Mouse (Mus musculus): ENCODE measurements around the gene A730071L15Rik. TPM values are rescaled to one million over a fixed set of nuclear protein-coding genes. Genes with fewer than 3 reads are reported as not detected.

Gene A730071L15Rik
- polyA plus RNA-seq, 1 experiment from 2014 or later, result 0.63 TPM

DNA sequence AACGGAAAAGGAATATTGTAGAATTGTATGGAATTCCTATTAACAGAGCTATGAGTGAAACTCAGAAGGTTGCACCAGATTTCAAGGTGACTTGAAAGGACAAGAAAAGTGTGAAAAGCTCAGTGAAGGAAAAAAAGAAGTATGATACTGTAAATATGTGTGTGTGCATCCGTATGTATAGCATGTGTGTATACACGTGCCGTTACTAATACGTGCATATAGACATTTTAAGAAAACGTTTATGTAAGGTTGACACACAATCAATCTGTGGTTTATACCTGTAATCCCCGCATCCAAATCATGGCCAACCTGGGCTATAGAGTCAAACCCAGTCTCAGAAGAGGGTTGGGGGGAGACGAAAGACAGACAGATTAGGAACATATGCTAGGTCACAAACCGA, 741 bp downstream of the A730071L15Rik start:
- WGBS, result 22% methylated on average over 9 of the region's 9 CpGs
- no peaks in the 10 kb centered on the region for H3K36me3 ChIP-seq (ENCODE audit: insufficient read depth)
- H3K27ac ChIP-seq (ENCODE audit: low read depth), result peak overlapping the region; percentile 97
- peaks cover 3% of the 10 kb centered on the region; the same call in 1 of the 2 replicates for H3K4me1 ChIP-seq (ENCODE audit: insufficient read depth)
- peak overlapping the region; percentile 72 for H3K4me3 ChIP-seq (ENCODE audit: low read depth, low read length)
- H3K27me3 ChIP-seq (ENCODE audit: insufficient read depth, low read length), result no peaks in the 10 kb centered on the region
- H3K9ac ChIP-seq, result peak overlapping the region; percentile 79
- peak overlapping the region; percentile 89 for H3K4me2 ChIP-seq
- TF ChIP-seq CTCF (IDR thresholded peaks at IDR 0.05; ENCODE audit: low read depth), result no peak
- DNase-seq (no peak), ATAC-seq (ENCODE audit: insufficient read depth) (peak; percentile 2; the same call in 1 of the 2 replicates)
- no peaks in the 10 kb centered on the region for H3K9me3 ChIP-seq (ENCODE audit: low read depth, low read length)

GRCm38 (mm10) chr11:6207090-6207489, 7.3 kb downstream of the A730071L15Rik start:
- ATAC-seq (ENCODE audit: insufficient read depth) (no peak), DNase-seq (no peak)
- Histone ChIP-seq H3K27ac (ENCODE audit: low read depth) (no peak overlapping the region), H3K9ac (no peak overlapping the region), H3K36me3 (ENCODE audit: insufficient read depth) (no peaks in the 10 kb centered on the region), H3K4me2 (no peak overlapping the region), H3K9me3 (ENCODE audit: low read depth, low read length) (no peaks in the 10 kb centered on the region), H3K4me3 (ENCODE audit: low read depth, low read length) (no peak overlapping the region), H3K27me3 (ENCODE audit: insufficient read depth, low read length) (no peaks in the 10 kb centered on the region), H3K4me1 (ENCODE audit: insufficient read depth) (no peaks in the 10 kb centered on the region)
- 69% methylated on average over 2 of the region's 2 CpGs for WGBS
- no peak for TF ChIP-seq CTCF (IDR thresholded peaks at IDR 0.05; ENCODE audit: low read depth)

DNA sequence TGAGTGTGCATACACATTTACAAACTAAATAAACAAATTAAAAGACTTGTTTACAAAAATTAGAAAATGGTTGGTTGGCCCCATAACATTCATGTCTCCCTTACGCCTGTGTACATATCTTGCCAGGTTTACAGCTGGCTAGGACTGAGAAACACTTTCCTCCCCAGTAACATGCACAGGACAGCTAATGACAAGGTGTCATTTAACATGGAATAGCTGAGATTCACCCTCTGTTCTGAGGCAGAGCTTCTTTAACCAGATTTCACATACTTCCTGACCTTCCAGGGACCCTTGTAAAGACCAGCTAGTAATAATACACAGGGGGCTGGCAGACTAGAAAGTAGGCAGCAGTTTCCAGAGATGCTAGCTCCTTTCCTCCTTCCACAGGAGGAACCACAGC, 8.3 kb downstream of the A730071L15Rik start:
- DNase-seq (no peak), ATAC-seq (ENCODE audit: insufficient read depth) (no peak)
- Histone ChIP-seq H3K27me3 (ENCODE audit: insufficient read depth, low read length) (no peaks in the 10 kb centered on the region), H3K9me3 (ENCODE audit: low read depth, low read length) (no peaks in the 10 kb centered on the region), H3K4me2 (no peak overlapping the region), H3K4me3 (ENCODE audit: low read depth, low read length) (no peak overlapping the region), H3K36me3 (ENCODE audit: insufficient read depth) (no peaks in the 10 kb centered on the region), H3K27ac (ENCODE audit: low read depth) (no peak overlapping the region), H3K9ac (no peak overlapping the region), H3K4me1 (ENCODE audit: insufficient read depth) (no peaks in the 10 kb centered on the region)
- no peak for TF ChIP-seq CTCF (IDR thresholded peaks at IDR 0.05; ENCODE audit: low read depth)
- WGBS, result 60% methylated on average over 1 of the region's 1 CpGs

- ATAC-seq (ENCODE audit: insufficient read depth), result peak; percentile 65
- Histone ChIP-seq H3K4me2 (no peak overlapping the region), H3K27me3 (ENCODE audit: insufficient read depth, low read length) (no peaks in the 10 kb centered on the region), H3K4me3 (ENCODE audit: low read depth, low read length) (no peak overlapping the region), H3K36me3 (ENCODE audit: insufficient read depth) (no peaks in the 10 kb centered on the region), H3K27ac (ENCODE audit: low read depth) (no peak overlapping the region), H3K9me3 (ENCODE audit: low read depth, low read length) (no peaks in the 10 kb centered on the region), H3K9ac (no peak overlapping the region), H3K4me1 (ENCODE audit: insufficient read depth) (no peaks in the 10 kb centered on the region)
- TF ChIP-seq CTCF (IDR thresholded peaks at IDR 0.05; ENCODE audit: low read depth), result no peak
- DNase-seq, result peak; percentile 4
- 33% methylated on average over 3 of the region's 3 CpGs for WGBS
Observed at GRCm38 (mm10) chr11:6216834-6217233, 17.0 kb downstream of the A730071L15Rik start.

DNA sequence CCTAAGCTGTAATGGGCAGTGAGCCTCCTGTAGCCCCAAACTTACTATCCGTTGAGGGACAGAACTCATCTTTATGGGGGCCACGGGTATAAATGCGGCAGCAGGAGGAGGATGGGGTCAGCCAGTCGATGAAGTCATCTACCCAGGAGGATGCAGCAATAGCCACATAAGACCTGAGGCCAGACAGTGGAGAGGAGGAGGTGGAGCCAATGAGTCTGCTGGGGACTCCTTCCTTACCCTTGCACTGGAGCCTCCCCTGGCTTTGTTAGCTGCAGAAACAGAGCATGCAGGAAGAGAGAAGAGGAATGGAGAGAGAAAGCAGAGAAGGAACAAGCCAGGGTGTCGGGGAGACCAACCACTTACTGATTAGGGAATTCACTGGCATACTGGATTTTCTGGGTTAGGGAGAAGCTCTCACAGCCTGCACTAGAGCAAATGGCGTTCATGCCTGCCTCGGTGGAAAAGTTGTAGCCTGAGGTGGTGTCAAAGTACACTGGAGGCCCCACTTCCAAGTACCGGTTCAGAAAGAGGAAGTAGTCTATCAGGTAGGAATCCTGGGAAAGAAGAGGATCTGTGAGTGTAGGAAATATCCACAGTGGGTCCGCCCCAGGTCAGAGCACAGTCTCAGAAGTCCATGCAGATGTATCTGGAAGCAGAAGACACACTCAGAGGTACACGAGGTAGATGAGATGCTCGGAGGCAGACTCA, 18.5 kb downstream of the A730071L15Rik start:
- Histone ChIP-seq H3K27ac (ENCODE audit: low read depth) (no peak overlapping the region), H3K4me3 (ENCODE audit: low read depth, low read length) (no peak overlapping the region), H3K27me3 (ENCODE audit: insufficient read depth, low read length) (no peaks in the 10 kb centered on the region), H3K36me3 (ENCODE audit: insufficient read depth) (no peaks in the 10 kb centered on the region), H3K9me3 (ENCODE audit: low read depth, low read length) (no peaks in the 10 kb centered on the region), H3K4me1 (ENCODE audit: insufficient read depth) (no peaks in the 10 kb centered on the region), H3K4me2 (no peak overlapping the region), H3K9ac (no peak overlapping the region)
- 77% methylated on average over 11 of the region's 11 CpGs for WGBS
- ATAC-seq (ENCODE audit: insufficient read depth) (no peak), DNase-seq (no peak)
- no peak for TF ChIP-seq CTCF (IDR thresholded peaks at IDR 0.05; ENCODE audit: low read depth)

GRCm38 (mm10) chr11:6219967-6220366, 20.1 kb downstream of the A730071L15Rik start:
- ATAC-seq (ENCODE audit: insufficient read depth), result no peak
- WGBS, result 87% methylated on average over 6 of the region's 6 CpGs
- H3K4me3 ChIP-seq (ENCODE audit: low read depth, low read length), result no peak overlapping the region

GRCm38 (mm10) chr11:6222187-6222586, 22.4 kb downstream of the A730071L15Rik start:
- no peak overlapping the region for H3K4me2 ChIP-seq

More at GRCm38 (mm10) chr11:6219967-6220366, 20.1 kb downstream of the A730071L15Rik start:
- Histone ChIP-seq H3K36me3 (ENCODE audit: insufficient read depth) (no peaks in the 10 kb centered on the region), H3K27ac (ENCODE audit: low read depth) (no peak overlapping the region), H3K9me3 (ENCODE audit: low read depth, low read length) (no peaks in the 10 kb centered on the region), H3K4me1 (ENCODE audit: insufficient read depth) (no peaks in the 10 kb centered on the region), H3K4me2 (no peak overlapping the region), H3K9ac (no peak overlapping the region), H3K27me3 (ENCODE audit: insufficient read depth, low read length) (no peaks in the 10 kb centered on the region)
- DNase-seq, result no peak
- TF ChIP-seq CTCF (IDR thresholded peaks at IDR 0.05; ENCODE audit: low read depth), result no peak

More at GRCm38 (mm10) chr11:6222187-6222586, 22.4 kb downstream of the A730071L15Rik start:
- Histone ChIP-seq H3K4me3 (ENCODE audit: low read depth, low read length) (no peak overlapping the region), H3K4me1 (ENCODE audit: insufficient read depth) (no peaks in the 10 kb centered on the region), H3K9ac (no peak overlapping the region), H3K9me3 (ENCODE audit: low read depth, low read length) (no peaks in the 10 kb centered on the region), H3K27ac (ENCODE audit: low read depth) (no peak overlapping the region), H3K27me3 (ENCODE audit: insufficient read depth, low read length) (no peaks in the 10 kb centered on the region), H3K36me3 (ENCODE audit: insufficient read depth) (no peaks in the 10 kb centered on the region)
- DNase-seq (no peak), ATAC-seq (ENCODE audit: insufficient read depth) (no peak)
- 93% methylated on average over 10 of the region's 10 CpGs for WGBS
- no peak for TF ChIP-seq CTCF (IDR thresholded peaks at IDR 0.05; ENCODE audit: low read depth)
